Mouse (Mus musculus) heart, embryonic 11.5 days (tissue): ENCODE results near the gene Ano10. TPM values are rescaled to one million over a fixed set of nuclear protein-coding genes. Genes with fewer than 3 reads are reported as not detected.

ENCODE experiments used
- ATAC-seq: fragments of 200-750 bp; cut with Nextera tagmentation; replicated peaks from 2 replicates; pipeline ENCODE4 v1.8.0; 2017; ENCODE audit warnings: moderate library complexity; ENCODE audit not compliant: insufficient number of reproducible peaks, low FRiP score, low TSS enrichment
- H3K27ac ChIP-seq: fragments of 300-500 bp; sonication (generic); 2 replicates; pipeline ENCODE4 v1.5.1; 2014; ENCODE audit warnings: mild to moderate bottlenecking, low read depth, low read length
- H3K27me3 ChIP-seq: fragments of 300-500 bp; sonication (generic); 2 replicates; pipeline ENCODE4 v1.6.1; 2014; ENCODE audit warnings: mild to moderate bottlenecking, low read length, mixed read lengths; ENCODE audit not compliant: control insufficient read depth, insufficient read depth
- H3K36me3 ChIP-seq: fragments of 300-500 bp; sonication (generic); 2 replicates; pipeline ENCODE4 v1.6.1; 2014; ENCODE audit warnings: mild to moderate bottlenecking, low read length, moderate library complexity, mixed read lengths; ENCODE audit not compliant: control insufficient read depth, insufficient read depth
- H3K4me1 ChIP-seq: fragments of 300-500 bp; sonication (generic); 2 replicates; pipeline ENCODE4 v1.6.1; 2014; ENCODE audit warnings: low read length; ENCODE audit not compliant: control insufficient read depth, insufficient read depth
- H3K4me2 ChIP-seq: fragments of 300-500 bp; sonication (generic); 2 replicates; pipeline ENCODE4 v1.6.1; 2014; ENCODE audit warnings: mild to moderate bottlenecking, moderate library complexity
- H3K4me3 ChIP-seq: fragments of 300-500 bp; sonication (generic); 2 replicates; pipeline ENCODE4 v1.5.1; 2014; ENCODE audit warnings: low read depth, low read length
- H3K9ac ChIP-seq: fragments of 300-500 bp; sonication (generic); 2 replicates; pipeline ENCODE4 v1.6.1; 2014; ENCODE audit warnings: mild to moderate bottlenecking, low read depth, low read length, moderate library complexity
- H3K9me3 ChIP-seq: fragments of 300-500 bp; sonication (generic); replicated peaks from 2 replicates; pipeline ENCODE4 v1.6.1; 2016; ENCODE audit warnings: low read length; ENCODE audit not compliant: control insufficient read depth
- WGBS: fragments of 180-500 bp; shearing (Covaris S2); extraction: QIAGEN DNeasy Blood & Tissue Kit; methylation state at CpG from one replicate; pipeline ENCODE4 v1.1.7; 2014; ENCODE audit not compliant: insufficient replicate concordance; 5-methylcytosine and 5-hydroxymethylcytosine counted together
- polyA plus RNA-seq: library from polyadenylated mRNA; unstranded; fragments of >200 nt; fragmentation: Nextera tagmentation; extraction: Ambion mirVana; gene quantifications from 2 replicates; pipeline ENCODE4 v1.2.1, GENCODE M21; 2014

The Ano10 gene
- polyA plus RNA-seq, 1 experiment from 2014 or later, result 34.0 TPM

DNA sequence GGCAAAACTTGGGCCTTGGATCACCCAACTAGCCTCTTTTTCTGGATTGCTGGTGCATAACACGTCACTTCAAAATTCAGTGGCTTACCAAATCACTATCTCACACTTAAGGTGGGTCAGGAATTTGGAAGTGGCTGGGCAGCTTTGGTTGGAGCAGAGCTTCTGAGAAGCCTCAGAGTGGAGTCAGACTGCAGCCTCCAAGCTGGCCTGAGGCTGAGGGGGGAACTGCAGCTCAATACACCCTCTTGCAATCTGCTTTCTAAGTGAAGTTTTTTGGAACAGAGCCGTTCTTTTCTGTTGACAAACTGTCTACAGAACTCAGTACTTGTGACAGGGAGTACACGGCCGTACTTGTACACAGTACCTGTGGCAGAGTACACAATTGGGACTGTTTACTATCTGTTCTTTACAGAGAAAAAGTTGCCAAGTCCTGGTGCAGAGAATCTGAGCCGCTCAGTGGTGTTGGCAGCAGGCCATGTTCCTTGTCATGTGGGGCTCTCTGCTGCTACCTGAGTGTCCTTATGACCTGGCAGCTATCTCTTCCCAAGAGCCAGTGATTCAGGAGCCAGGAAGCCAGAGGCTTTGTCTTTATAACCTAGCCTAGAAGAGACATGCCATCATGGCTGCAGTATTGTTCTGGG, 99.1 kb downstream of the Ano10 start:
- Histone ChIP-seq H3K4me1 (peaks cover 37% of the 10 kb centered on the region), H3K27ac (peak overlapping the region; percentile 66), H3K4me3 (no peak overlapping the region), H3K27me3 (no peaks in the 10 kb centered on the region), H3K4me2 (no peak overlapping the region), H3K9ac (no peak overlapping the region), H3K9me3 (no peaks in the 10 kb centered on the region), H3K36me3 (no peaks in the 10 kb centered on the region)
- no peak for ATAC-seq
- WGBS, result 56% methylated on average over 5 of the region's 5 CpGs

- H3K9ac ChIP-seq, result no peak overlapping the region
- 72% methylated on average over 5 of the region's 5 CpGs for WGBS
- no peak overlapping the region for H3K4me3 ChIP-seq
- no peaks in the 10 kb centered on the region for H3K36me3 ChIP-seq
- no peak overlapping the region for H3K4me2 ChIP-seq
- peaks cover 30% of the 10 kb centered on the region for H3K4me1 ChIP-seq
- no peaks in the 10 kb centered on the region for H3K9me3 ChIP-seq
- no peaks in the 10 kb centered on the region for H3K27me3 ChIP-seq
- H3K27ac ChIP-seq, result no peak overlapping the region
- no peak for ATAC-seq
Observed at GRCm38 (mm10) chr9:122193823-122194222, 100.4 kb downstream of the Ano10 start.

- no peak overlapping the region for H3K27ac ChIP-seq
- H3K4me3 ChIP-seq, result no peak overlapping the region
- no peak for ATAC-seq
- no peak overlapping the region for H3K4me2 ChIP-seq
- H3K36me3 ChIP-seq, result no peaks in the 10 kb centered on the region
- 56% methylated on average over 5 of the region's 5 CpGs for WGBS
- no peaks in the 10 kb centered on the region for H3K9me3 ChIP-seq
- no peaks in the 10 kb centered on the region for H3K27me3 ChIP-seq
- peaks cover 31% of the 10 kb centered on the region for H3K4me1 ChIP-seq
- no peak overlapping the region for H3K9ac ChIP-seq
Observed at GRCm38 (mm10) chr9:122193361-122193760, 100.9 kb downstream of the Ano10 start.

DNA sequence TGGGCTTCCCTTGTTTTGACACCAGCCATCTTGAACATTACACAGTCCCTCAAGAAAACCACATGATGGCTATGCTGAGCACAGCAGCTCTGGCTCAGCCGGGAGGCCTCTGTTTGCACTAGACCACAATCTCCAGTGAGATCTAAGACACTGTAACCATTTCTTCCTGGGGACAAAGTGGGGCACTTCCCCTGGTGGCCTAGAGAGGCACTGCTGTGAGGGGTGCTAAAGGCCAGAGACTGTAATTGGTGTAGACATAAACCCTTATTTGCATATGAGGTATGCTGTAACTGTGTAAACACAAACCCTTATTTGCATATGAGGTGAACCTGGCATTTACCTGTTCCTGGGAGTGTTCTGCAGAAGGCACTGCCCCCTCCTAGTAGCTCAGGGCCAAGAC, 105.5 kb downstream of the Ano10 start:
- Histone ChIP-seq H3K4me3 (no peak overlapping the region), H3K36me3 (no peaks in the 10 kb centered on the region), H3K4me1 (peaks cover 24% of the 10 kb centered on the region), H3K27me3 (no peaks in the 10 kb centered on the region), H3K9ac (no peak overlapping the region), H3K27ac (no peak overlapping the region), H3K9me3 (no peaks in the 10 kb centered on the region), H3K4me2 (no peak overlapping the region)
- WGBS, result 42% methylated on average over 1 of the region's 1 CpGs
- ATAC-seq, result no peak

DNA sequence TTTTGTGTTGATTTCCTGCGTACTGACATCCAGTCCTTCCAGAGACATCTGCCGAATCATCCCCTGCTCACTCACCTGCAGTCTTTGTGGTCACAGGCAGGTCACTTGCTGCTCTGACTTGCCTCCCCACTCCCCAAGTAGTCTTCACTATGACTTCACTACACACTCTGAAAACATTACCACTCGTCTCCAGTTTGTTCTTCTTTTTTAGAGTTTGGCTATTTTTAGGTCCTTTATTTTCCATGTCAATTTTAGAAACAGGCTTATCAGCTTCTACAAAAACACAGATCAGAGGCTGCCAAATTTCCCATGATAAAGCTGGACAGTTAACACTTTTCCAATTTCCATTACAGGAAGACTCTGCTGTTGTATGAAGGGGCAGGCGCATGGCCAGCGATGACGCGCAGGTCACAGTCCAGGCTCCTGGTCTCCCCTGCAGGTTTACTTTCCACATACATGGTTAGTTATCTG, 106.7 kb downstream of the Ano10 start:
- 0 out of 2 replicates have a peak overlapping the region, but pooled peaks have one; percentile 36 for H3K27ac ChIP-seq

DNA sequence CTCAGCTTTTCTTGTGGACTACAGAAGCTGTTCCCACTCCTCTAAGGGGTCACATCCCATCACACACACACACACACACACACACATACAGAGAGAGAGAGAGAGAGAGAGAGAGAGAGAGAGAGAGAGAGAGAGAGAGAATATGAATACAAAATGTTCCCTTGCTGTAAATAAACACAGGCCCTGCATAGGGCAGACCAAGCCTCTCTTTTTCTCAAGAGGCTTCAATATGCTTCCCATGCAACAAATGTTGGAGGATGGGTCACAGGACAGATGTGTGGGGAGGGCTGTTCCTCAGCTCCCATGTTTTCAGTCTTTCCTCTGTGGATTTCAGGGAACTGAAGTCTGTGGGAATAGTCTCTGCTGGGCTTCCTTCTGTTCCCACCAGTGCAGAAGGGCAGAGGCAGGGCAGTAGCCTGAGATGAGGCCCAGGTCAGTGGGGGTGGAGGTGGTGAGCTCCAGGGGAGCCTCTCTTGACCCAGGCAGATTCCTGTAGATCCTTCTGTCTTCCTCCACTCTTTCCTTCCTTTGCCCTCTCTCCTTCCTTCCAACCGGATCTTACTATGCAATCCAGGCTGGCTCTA, 107.5 kb downstream of the Ano10 start:
- 15% methylated on average over 1 of the region's 1 CpGs for WGBS
- Histone ChIP-seq H3K9me3 (no peaks in the 10 kb centered on the region), H3K4me2 (no peak overlapping the region), H3K27me3 (no peaks in the 10 kb centered on the region), H3K4me3 (no peak overlapping the region), H3K36me3 (no peaks in the 10 kb centered on the region), H3K27ac (no peak overlapping the region; the same call in 1 of the 2 replicates), H3K4me1 (peaks cover 24% of the 10 kb centered on the region), H3K9ac (no peak overlapping the region)
- no peak for ATAC-seq

More for the DNA sequence above, 106.7 kb downstream of the Ano10 start:
- Histone ChIP-seq H3K36me3 (no peaks in the 10 kb centered on the region), H3K9me3 (no peaks in the 10 kb centered on the region), H3K27me3 (no peaks in the 10 kb centered on the region), H3K4me1 (peaks cover 24% of the 10 kb centered on the region), H3K4me2 (no peak overlapping the region), H3K9ac (no peak overlapping the region), H3K4me3 (no peak overlapping the region)
- 56% methylated on average over 7 of the region's 7 CpGs for WGBS
- no peak for ATAC-seq

DNA sequence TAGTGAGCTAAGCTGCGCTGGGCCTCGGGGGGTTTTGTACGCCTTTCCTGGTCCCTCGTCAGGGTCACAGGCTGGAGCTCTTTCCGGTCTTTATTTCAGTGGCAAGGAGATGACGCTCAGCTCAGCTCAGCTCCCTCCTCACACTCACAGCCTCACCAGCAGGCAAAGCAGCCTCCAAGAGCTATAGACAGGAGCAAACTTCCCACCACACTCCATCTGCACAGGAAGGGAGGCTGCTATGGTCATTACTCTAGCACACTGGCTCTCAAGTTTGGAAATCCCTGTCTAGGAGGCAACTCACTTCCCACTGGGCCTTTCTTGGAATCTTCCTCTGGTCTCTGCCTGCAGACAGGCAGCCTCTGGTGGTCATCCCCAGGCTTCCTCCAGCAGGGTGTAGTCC, 108.3 kb downstream of the Ano10 start:
- Histone ChIP-seq H3K4me3 (no peak overlapping the region), H3K27ac (no peak overlapping the region), H3K4me1 (peaks cover 24% of the 10 kb centered on the region), H3K36me3 (no peaks in the 10 kb centered on the region), H3K27me3 (no peaks in the 10 kb centered on the region), H3K9me3 (no peaks in the 10 kb centered on the region), H3K4me2 (no peak overlapping the region), H3K9ac (no peak overlapping the region)
- WGBS, result 91% methylated on average over 6 of the region's 6 CpGs
- no peak for ATAC-seq

GRCm38 (mm10) chr9:122185061-122185460, 109.2 kb downstream of the Ano10 start:
- Histone ChIP-seq H3K9ac (no peak overlapping the region), H3K27me3 (no peaks in the 10 kb centered on the region), H3K27ac (no peak overlapping the region), H3K4me2 (no peak overlapping the region), H3K9me3 (no peaks in the 10 kb centered on the region), H3K4me3 (no peak overlapping the region), H3K36me3 (no peaks in the 10 kb centered on the region), H3K4me1 (peaks cover 24% of the 10 kb centered on the region)
- 19% methylated on average over 2 of the region's 2 CpGs for WGBS
- no peak; the same call in 1 of the 2 replicates for ATAC-seq

DNA sequence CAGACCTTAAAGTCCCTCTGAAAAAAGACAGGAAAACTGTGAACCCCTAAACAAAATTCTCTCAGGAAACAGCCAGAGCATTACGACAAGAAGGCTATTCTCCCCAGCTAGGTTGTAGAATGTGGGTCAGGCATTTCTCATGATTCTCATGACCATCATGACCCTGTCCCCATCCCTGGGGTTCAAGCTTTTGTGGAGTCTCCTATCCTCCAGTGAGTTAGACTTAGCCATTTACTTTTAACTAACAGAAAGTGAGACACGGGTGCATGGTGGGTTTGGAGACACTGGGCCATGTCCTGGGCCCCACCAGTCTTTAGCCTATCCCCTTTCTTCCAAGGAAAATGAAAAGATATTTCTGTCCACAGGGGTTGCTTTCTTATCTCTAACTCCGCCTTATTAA, 109.9 kb downstream of the Ano10 start:
- no peak for ATAC-seq
- H3K27me3 ChIP-seq, result no peaks in the 10 kb centered on the region
- H3K27ac ChIP-seq, result no peak overlapping the region
- WGBS, result 73% methylated on average over 3 of the region's 3 CpGs
- no peak overlapping the region for H3K4me2 ChIP-seq
- no peak overlapping the region for H3K9ac ChIP-seq
- peaks cover 24% of the 10 kb centered on the region for H3K4me1 ChIP-seq
- no peaks in the 10 kb centered on the region for H3K36me3 ChIP-seq
- H3K9me3 ChIP-seq, result no peaks in the 10 kb centered on the region
- H3K4me3 ChIP-seq, result no peak overlapping the region
